Mouse (Mus musculus) liver, embryonic 16.5 days (tissue): ENCODE data around the gene P2ry13. TPM values are rescaled to one million over a fixed set of nuclear protein-coding genes. Genes with fewer than 3 reads are reported as not detected.

Experiments used
- ATAC-seq: fragments of 200-750 bp; cut with Nextera tagmentation; 2 replicates; pipeline ENCODE4 v1.8.0; 2017; ENCODE audit warnings: low read depth, mild to moderate bottlenecking, moderate number of reproducible peaks, moderate library complexity
- H3K27ac ChIP-seq: fragments of 300-500 bp; sonication (generic); 2 replicates; pipeline ENCODE4 v1.5.1; 2014; ENCODE audit warnings: mild to moderate bottlenecking, low read length
- H3K27me3 ChIP-seq: fragments of 300-500 bp; sonication (generic); 2 replicates; pipeline ENCODE4 v1.6.1; 2014; ENCODE audit warnings: low read depth, low read length, mixed read lengths; ENCODE audit not compliant: control insufficient read depth, insufficient read depth
- H3K36me3 ChIP-seq: fragments of 300-500 bp; sonication (generic); 2 replicates; pipeline ENCODE4 v1.6.1; 2014; ENCODE audit warnings: mild to moderate bottlenecking; ENCODE audit not compliant: control insufficient read depth, insufficient read depth
- H3K4me1 ChIP-seq: fragments of 300-500 bp; sonication (generic); 2 replicates; pipeline ENCODE4 v1.6.1; 2014; ENCODE audit warnings: low read depth, low read length, mixed read lengths; ENCODE audit not compliant: control insufficient read depth
- H3K4me2 ChIP-seq: fragments of 300-500 bp; sonication (generic); 2 replicates; pipeline ENCODE4 v1.6.1; 2014; ENCODE audit warnings: low read depth, low read length, mixed read lengths
- H3K4me3 ChIP-seq: fragments of 300-500 bp; sonication (generic); 2 replicates; pipeline ENCODE4 v1.5.1; 2014; ENCODE audit warnings: low read depth, mild to moderate bottlenecking, low read length
- H3K9ac ChIP-seq: fragments of 300-500 bp; sonication (generic); 2 replicates; pipeline ENCODE4 v1.6.1; 2014; ENCODE audit warnings: low read depth, low read length
- H3K9me3 ChIP-seq: fragments of 300-500 bp; sonication (generic); replicated peaks from 2 replicates; pipeline ENCODE4 v1.6.1; 2016; ENCODE audit warnings: low read length; ENCODE audit not compliant: control insufficient read depth
- WGBS: fragments of 180-500 bp; shearing (Covaris S2); extraction: QIAGEN DNeasy Blood & Tissue Kit; methylation state at CpG from one replicate; pipeline ENCODE4 v1.1.7; 2014; ENCODE audit not compliant: insufficient replicate concordance; 5-methylcytosine and 5-hydroxymethylcytosine counted together
- polyA plus RNA-seq: library from polyadenylated mRNA; unstranded; fragments of >200 nt; fragmentation: Nextera tagmentation; extraction: Ambion mirVana; gene quantifications from 2 replicates; pipeline ENCODE4 v1.2.1, GENCODE M21; 2015

The P2ry13 gene
- polyA plus RNA-seq, 1 experiment from 2014 or later = 3.7 TPM

GRCm38 (mm10) chr3:59205941-59206340, 4.7 kb downstream of the P2ry13 start:
- Histone ChIP-seq H3K27me3 (no peaks in the 10 kb centered on the region), H3K4me1 (peaks cover 2% of the 10 kb centered on the region; the same call in 1 of the 2 replicates), H3K27ac (no peak overlapping the region), H3K4me3 (no peak overlapping the region), H3K9me3 (no peaks in the 10 kb centered on the region), H3K4me2 (no peak overlapping the region), H3K9ac (no peak overlapping the region), H3K36me3 (no peaks in the 10 kb centered on the region)
- WGBS = 7% methylated on average over 4 of the region's 4 CpGs
- no peak for ATAC-seq

GRCm38 (mm10) chr3:59204719-59205503, 5.8 kb downstream of the P2ry13 start:
- Histone ChIP-seq H3K4me3 (no peak overlapping the region), H3K9ac (no peak overlapping the region), H3K9me3 (no peaks in the 10 kb centered on the region), H3K36me3 (no peaks in the 10 kb centered on the region), H3K4me1 (peaks cover 2% of the 10 kb centered on the region; the same call in 1 of the 2 replicates), H3K4me2 (no peak overlapping the region), H3K27ac (no peak overlapping the region), H3K27me3 (no peaks in the 10 kb centered on the region)
- ATAC-seq = no peak
- WGBS = 50% methylated on average over 11 of the region's 11 CpGs

- Histone ChIP-seq H3K4me3 (no peak overlapping the region), H3K9me3 (no peaks in the 10 kb centered on the region), H3K27me3 (no peaks in the 10 kb centered on the region), H3K4me1 (peaks cover 2% of the 10 kb centered on the region; the same call in 1 of the 2 replicates), H3K36me3 (no peaks in the 10 kb centered on the region), H3K9ac (no peak overlapping the region), H3K4me2 (no peak overlapping the region), H3K27ac (no peak overlapping the region)
- 41% methylated on average over 8 of the region's 8 CpGs for WGBS
- no peak for ATAC-seq
Observed at GRCm38 (mm10) chr3:59203802-59204520, 6.7 kb downstream of the P2ry13 start.

- Histone ChIP-seq H3K36me3 (no peaks in the 10 kb centered on the region), H3K27me3 (no peaks in the 10 kb centered on the region), H3K4me2 (no peak overlapping the region), H3K9ac (no peak overlapping the region), H3K9me3 (no peaks in the 10 kb centered on the region), H3K4me3 (no peak overlapping the region), H3K4me1 (no peaks in the 10 kb centered on the region), H3K27ac (no peak overlapping the region)
- ATAC-seq = no peak
- 65% methylated on average over 4 of the region's 4 CpGs for WGBS
Observed at GRCm38 (mm10) chr3:59197329-59197948, 13.2 kb downstream of the P2ry13 start.

- Histone ChIP-seq H3K4me1 (no peaks in the 10 kb centered on the region), H3K36me3 (no peaks in the 10 kb centered on the region), H3K9ac (no peak within 1 kb of the TSS), H3K4me2 (no peak within 1 kb of the TSS), H3K4me3 (no peak within 1 kb of the TSS), H3K27ac (no peak within 1 kb of the TSS), H3K9me3 (no peaks in the 10 kb centered on the region), H3K27me3 (no peaks in the 10 kb centered on the region)
- WGBS = 68% methylated on average over 7 of the region's 7 CpGs
- ATAC-seq = no peak
Observed at GRCm38 (mm10) chr3:59194938-59195337, 15.7 kb downstream of the P2ry13 start, which contains the start of gene Gpr87. Gene Gpr87, minus strand, starts transcription at chr3:59195104.

- Histone ChIP-seq H3K4me1 (no peaks in the 10 kb centered on the region), H3K9ac (no peak overlapping the region), H3K9me3 (no peaks in the 10 kb centered on the region), H3K4me3 (no peak overlapping the region), H3K4me2 (no peak overlapping the region), H3K27ac (no peak overlapping the region), H3K36me3 (no peaks in the 10 kb centered on the region), H3K27me3 (no peaks in the 10 kb centered on the region)
- ATAC-seq = no peak
- WGBS = 68% methylated on average over 7 of the region's 7 CpGs
Observed at GRCm38 (mm10) chr3:59194099-59194498, 16.6 kb downstream of the P2ry13 start.

GRCm38 (mm10) chr3:59191674-59192073, 19.0 kb downstream of the P2ry13 start:
- no peak for ATAC-seq
- H3K36me3 ChIP-seq = no peaks in the 10 kb centered on the region

GRCm38 (mm10) chr3:59187336-59187735, 23.3 kb downstream of the P2ry13 start:
- 57% methylated on average over 4 of the region's 4 CpGs for WGBS
- Histone ChIP-seq H3K4me2 (no peak overlapping the region), H3K4me1 (no peaks in the 10 kb centered on the region), H3K4me3 (no peak overlapping the region), H3K27me3 (no peaks in the 10 kb centered on the region), H3K27ac (no peak overlapping the region), H3K9ac (no peak overlapping the region), H3K36me3 (no peaks in the 10 kb centered on the region), H3K9me3 (no peaks in the 10 kb centered on the region)
- ATAC-seq = no peak

More at GRCm38 (mm10) chr3:59191674-59192073, 19.0 kb downstream of the P2ry13 start:
- Histone ChIP-seq H3K27ac (no peak overlapping the region), H3K4me3 (no peak overlapping the region), H3K27me3 (no peaks in the 10 kb centered on the region), H3K9me3 (no peaks in the 10 kb centered on the region), H3K4me2 (no peak overlapping the region), H3K9ac (no peak overlapping the region), H3K4me1 (no peaks in the 10 kb centered on the region)
- WGBS = 75% methylated on average over 6 of the region's 6 CpGs
